Mouse (Mus musculus) hindbrain, embryonic 11.5 days (tissue): Measurements from ENCODE around the gene Nsmce4a. TPM values are rescaled to one million over a fixed set of nuclear protein-coding genes. Genes with fewer than 3 reads are reported as not detected.

Experiments used
- ATAC-seq: fragments of 200-750 bp; cut with Nextera tagmentation; 2 replicates; pipeline ENCODE4 v1.8.0; 2017; ENCODE audit warnings: mild to moderate bottlenecking, moderate TSS enrichment, moderate library complexity; ENCODE audit not compliant: low FRiP score
- DNase-seq: peaks from one replicate; pipeline ENCODE4 v3.0.0-alpha.2; 2015; ENCODE audit warnings: low spot score
- H3K27ac ChIP-seq: fragments of 300-500 bp; sonication (generic); 2 replicates; pipeline ENCODE4 v1.5.1; 2014; ENCODE audit warnings: mild to moderate bottlenecking, low read depth, low read length
- H3K27me3 ChIP-seq: fragments of 300-500 bp; sonication (generic); 2 replicates; pipeline ENCODE4 v1.6.1; 2014; ENCODE audit warnings: mild to moderate bottlenecking, low read length, moderate library complexity, mixed read lengths; ENCODE audit not compliant: control insufficient read depth, insufficient read depth
- H3K36me3 ChIP-seq: fragments of 300-500 bp; sonication (generic); 2 replicates; pipeline ENCODE4 v1.6.1; 2014; ENCODE audit warnings: mild to moderate bottlenecking, low read length, moderate library complexity, mixed read lengths; ENCODE audit not compliant: control insufficient read depth, insufficient read depth
- H3K4me1 ChIP-seq: fragments of 300-500 bp; sonication (generic); replicated peaks from 2 replicates; pipeline ENCODE4 v1.6.1; 2014; ENCODE audit warnings: low read length, mixed read lengths; ENCODE audit not compliant: control insufficient read depth, insufficient read depth
- H3K4me2 ChIP-seq: fragments of 300-500 bp; sonication (generic); replicated peaks from 2 replicates; pipeline ENCODE4 v1.6.1; 2014; ENCODE audit warnings: mild to moderate bottlenecking, low read depth, low read length
- H3K4me3 ChIP-seq: fragments of 300-500 bp; sonication (generic); 2 replicates; pipeline ENCODE4 v1.5.1; 2014; ENCODE audit warnings: low read depth, low read length
- H3K9ac ChIP-seq: fragments of 300-500 bp; sonication (generic); 2 replicates; pipeline ENCODE4 v1.6.1; 2014; ENCODE audit warnings: low read depth, low read length
- H3K9me3 ChIP-seq: fragments of 300-500 bp; sonication (generic); 2 replicates; pipeline ENCODE4 v1.6.1; 2016; ENCODE audit warnings: low read length; ENCODE audit not compliant: control insufficient read depth
- WGBS: fragments of 180-500 bp; shearing (Covaris S2); extraction: QIAGEN DNeasy Blood & Tissue Kit; methylation state at CpG from one replicate; pipeline ENCODE4 v1.1.7; 2014; 5-methylcytosine and 5-hydroxymethylcytosine counted together
- polyA plus RNA-seq: library from polyadenylated mRNA; unstranded; fragments of >200 nt; fragmentation: Nextera tagmentation; extraction: Ambion mirVana; gene quantifications from 2 replicates; pipeline ENCODE4 v1.2.1, GENCODE M21; 2014

Nsmce4a gene
- polyA plus RNA-seq, 1 experiment from 2014 or later, result 198 TPM

- no peak overlapping the region for H3K9ac ChIP-seq
- no peak overlapping the region for H3K4me3 ChIP-seq
- H3K9me3 ChIP-seq, result no peaks in the 10 kb centered on the region
- H3K4me1 ChIP-seq, result no peaks in the 10 kb centered on the region
- no peak for ATAC-seq
- H3K27ac ChIP-seq, result no peak overlapping the region
- H3K36me3 ChIP-seq, result no peaks in the 10 kb centered on the region
- H3K4me2 ChIP-seq, result no peak overlapping the region
- WGBS, result 94% methylated on average over 10 of the region's 10 CpGs
- no peak for DNase-seq
- H3K27me3 ChIP-seq, result no peaks in the 10 kb centered on the region
These were observed 828 bp upstream of the Nsmce4a start for GRCm38 (mm10) chr7:130573746-130574145.

- no peaks in the 10 kb centered on the region for H3K9me3 ChIP-seq
- DNase-seq (no peak), ATAC-seq (no peak)
- WGBS, result 54% methylated on average over 7 of the region's 7 CpGs
- H3K27me3 ChIP-seq, result no peaks in the 10 kb centered on the region
- no peaks in the 10 kb centered on the region for H3K4me1 ChIP-seq
- no peak overlapping the region for H3K27ac ChIP-seq
- H3K4me2 ChIP-seq, result no peak overlapping the region
- no peak overlapping the region for H3K9ac ChIP-seq
- H3K36me3 ChIP-seq, result no peaks in the 10 kb centered on the region
- no peak overlapping the region for H3K4me3 ChIP-seq
These were observed 2.4 kb downstream of the Nsmce4a start for GRCm38 (mm10) chr7:130570472-130570871.

- Histone ChIP-seq H3K9me3 (no peaks in the 10 kb centered on the region), H3K27me3 (no peaks in the 10 kb centered on the region), H3K4me2 (no peak overlapping the region), H3K9ac (no peak overlapping the region), H3K36me3 (no peaks in the 10 kb centered on the region), H3K27ac (no peak overlapping the region), H3K4me1 (no peaks in the 10 kb centered on the region), H3K4me3 (no peak overlapping the region)
- 75% methylated on average over 9 of the region's 9 CpGs for WGBS
- no peak for DNase-seq
- no peak for ATAC-seq
These were observed 4.0 kb downstream of the Nsmce4a start for GRCm38 (mm10) chr7:130568783-130569436.

- Histone ChIP-seq H3K27ac (no peak overlapping the region), H3K9me3 (no peaks in the 10 kb centered on the region), H3K4me2 (no peak overlapping the region), H3K4me1 (no peaks in the 10 kb centered on the region), H3K36me3 (no peaks in the 10 kb centered on the region), H3K9ac (no peak overlapping the region), H3K27me3 (no peaks in the 10 kb centered on the region), H3K4me3 (no peak overlapping the region)
- ATAC-seq, result no peak
- 81% methylated on average over 3 of the region's 3 CpGs for WGBS
- DNase-seq, result no peak
These were observed 8.3 kb downstream of the Nsmce4a start for GRCm38 (mm10) chr7:130564596-130564995.

GRCm38 (mm10) chr7:130563880-130564279 is 9.0 kb downstream of the Nsmce4a start:
- Histone ChIP-seq H3K27me3 (no peaks in the 10 kb centered on the region), H3K4me3 (no peak overlapping the region), H3K36me3 (no peaks in the 10 kb centered on the region), H3K27ac (no peak overlapping the region), H3K9ac (no peak overlapping the region), H3K4me2 (no peak overlapping the region), H3K4me1 (no peaks in the 10 kb centered on the region), H3K9me3 (no peaks in the 10 kb centered on the region)
- 63% methylated on average over 4 of the region's 4 CpGs for WGBS
- ATAC-seq (no peak), DNase-seq (no peak)

GRCm38 (mm10) chr7:130563276-130563675 is 9.6 kb downstream of the Nsmce4a start:
- H3K27me3 ChIP-seq, result no peaks in the 10 kb centered on the region
- ATAC-seq, result no peak
- H3K9me3 ChIP-seq, result no peaks in the 10 kb centered on the region
- no peak overlapping the region for H3K27ac ChIP-seq
- no peak for DNase-seq
- H3K36me3 ChIP-seq, result no peaks in the 10 kb centered on the region
- no peaks in the 10 kb centered on the region for H3K4me1 ChIP-seq
- 93% methylated on average over 4 of the region's 4 CpGs for WGBS
- H3K9ac ChIP-seq, result no peak overlapping the region
- no peak overlapping the region for H3K4me3 ChIP-seq
- no peak overlapping the region for H3K4me2 ChIP-seq

GRCm38 (mm10) chr7:130560933-130561332 is 12.0 kb downstream of the Nsmce4a start:
- Histone ChIP-seq H3K27ac (no peak overlapping the region), H3K27me3 (no peaks in the 10 kb centered on the region), H3K4me1 (no peaks in the 10 kb centered on the region), H3K4me3 (no peak overlapping the region), H3K9ac (no peak overlapping the region), H3K4me2 (no peak overlapping the region), H3K9me3 (no peaks in the 10 kb centered on the region), H3K36me3 (no peaks in the 10 kb centered on the region)
- 75% methylated on average over 1 of the region's 1 CpGs for WGBS
- DNase-seq (no peak), ATAC-seq (no peak)

- Histone ChIP-seq H3K4me2 (no peak overlapping the region), H3K36me3 (no peaks in the 10 kb centered on the region), H3K4me1 (no peaks in the 10 kb centered on the region), H3K27ac (no peak overlapping the region), H3K9ac (no peak overlapping the region), H3K9me3 (no peaks in the 10 kb centered on the region), H3K4me3 (no peak overlapping the region), H3K27me3 (no peaks in the 10 kb centered on the region)
- ATAC-seq (no peak), DNase-seq (no peak)
- WGBS, result 80% methylated on average over 4 of the region's 4 CpGs
These were observed 14.3 kb downstream of the Nsmce4a start for GRCm38 (mm10) chr7:130558592-130558991.

GRCm38 (mm10) chr7:130555597-130555996 is 17.3 kb downstream of the Nsmce4a start:
- H3K9me3 ChIP-seq, result no peaks in the 10 kb centered on the region
- no peaks in the 10 kb centered on the region for H3K27me3 ChIP-seq
- no peaks in the 10 kb centered on the region for H3K36me3 ChIP-seq
- 69% methylated on average over 5 of the region's 5 CpGs for WGBS
- ATAC-seq, result no peak
- no peak overlapping the region for H3K4me2 ChIP-seq
- H3K4me3 ChIP-seq, result no peak overlapping the region
- H3K9ac ChIP-seq, result no peak overlapping the region
- H3K4me1 ChIP-seq, result no peaks in the 10 kb centered on the region
- no peak overlapping the region for H3K27ac ChIP-seq
- DNase-seq, result no peak
